Mouse (Mus musculus): ENCODE measurements around the gene Ifrd1. TPM values are rescaled to one million over a fixed set of nuclear protein-coding genes. Genes with fewer than 3 reads are reported as not detected.
"Not testable (repeated sequence)": the region's sequence is repeated elsewhere in the genome, so short reads cannot be mapped to it uniquely, and the experiment has no call there.

The Ifrd1 gene
- polyA plus RNA-seq, 1 experiment from 2014 or later: 201 TPM

- no peak for DNase-seq
- H3K9ac ChIP-seq (replicated peaks; ENCODE audit: low read length): no peak overlapping the region
- no peak for ATAC-seq (ENCODE audit: low FRiP score, low TSS enrichment)
- H3K9me3 ChIP-seq (ENCODE audit: control insufficient read depth, low read length): no peaks in the 10 kb centered on the region
- WGBS: 90% methylated on average over 9 of the region's 9 CpGs
- H3K27me3 ChIP-seq (ENCODE audit: control insufficient read depth, insufficient read depth, low read length): no peaks in the 10 kb centered on the region
- no peak overlapping the region for H3K4me2 ChIP-seq (ENCODE audit: low read length)
- H3K4me1 ChIP-seq (ENCODE audit: control insufficient read depth, insufficient read depth, low read length): no peaks in the 10 kb centered on the region
- peaks cover 18% of the 10 kb centered on the region for H3K36me3 ChIP-seq (ENCODE audit: control insufficient read depth, insufficient read depth, low read length)
- no peak overlapping the region for H3K4me3 ChIP-seq (replicated peaks; ENCODE audit: low read depth, low read length)
- H3K27ac ChIP-seq (replicated peaks; ENCODE audit: low read depth, low read length): no peak overlapping the region
Measured at GRCm38 (mm10) chr12:40198427-40198826, 49.9 kb downstream of the Ifrd1 start.

- H3K9ac ChIP-seq (replicated peaks; ENCODE audit: low read length): no peak overlapping the region
- H3K4me3 ChIP-seq (replicated peaks; ENCODE audit: low read depth, low read length): no peak overlapping the region
- no peaks in the 10 kb centered on the region for H3K27me3 ChIP-seq (ENCODE audit: control insufficient read depth, insufficient read depth, low read length)
- H3K36me3 ChIP-seq (ENCODE audit: control insufficient read depth, insufficient read depth, low read length): peaks cover 15% of the 10 kb centered on the region
- H3K4me1 ChIP-seq (ENCODE audit: control insufficient read depth, insufficient read depth, low read length): no peaks in the 10 kb centered on the region
- H3K27ac ChIP-seq (replicated peaks; ENCODE audit: low read depth, low read length): no peak overlapping the region
- DNase-seq (no peak), ATAC-seq (ENCODE audit: low FRiP score, low TSS enrichment) (no peak)
- WGBS: 94% methylated on average over 5 of the region's 5 CpGs
- H3K9me3 ChIP-seq (ENCODE audit: control insufficient read depth, low read length): no peaks in the 10 kb centered on the region
- H3K4me2 ChIP-seq (ENCODE audit: low read length): no peak overlapping the region
Measured at GRCm38 (mm10) chr12:40198019-40198418, 50.3 kb downstream of the Ifrd1 start.

GRCm38 (mm10) chr12:40197511-40197910 lies 50.8 kb downstream of the Ifrd1 start:
- Histone ChIP-seq H3K4me3 (replicated peaks; ENCODE audit: low read depth, low read length) (no peak overlapping the region), H3K4me2 (ENCODE audit: low read length) (no peak overlapping the region), H3K27me3 (ENCODE audit: control insufficient read depth, insufficient read depth, low read length) (no peaks in the 10 kb centered on the region), H3K4me1 (ENCODE audit: control insufficient read depth, insufficient read depth, low read length) (no peaks in the 10 kb centered on the region), H3K36me3 (ENCODE audit: control insufficient read depth, insufficient read depth, low read length) (peaks cover 11% of the 10 kb centered on the region), H3K9me3 (ENCODE audit: control insufficient read depth, low read length) (no peaks in the 10 kb centered on the region), H3K9ac (replicated peaks; ENCODE audit: low read length) (no peak overlapping the region), H3K27ac (replicated peaks; ENCODE audit: low read depth, low read length) (no peak overlapping the region)
- no peak for DNase-seq
- ATAC-seq (ENCODE audit: low FRiP score, low TSS enrichment): no peak

- Histone ChIP-seq H3K27ac (replicated peaks; ENCODE audit: low read depth, low read length) (no peak overlapping the region), H3K36me3 (ENCODE audit: control insufficient read depth, insufficient read depth, low read length) (no peaks in the 10 kb centered on the region), H3K27me3 (ENCODE audit: control insufficient read depth, insufficient read depth, low read length) (no peaks in the 10 kb centered on the region), H3K4me2 (ENCODE audit: low read length) (no peak overlapping the region), H3K4me1 (ENCODE audit: control insufficient read depth, insufficient read depth, low read length) (no peaks in the 10 kb centered on the region), H3K9me3 (ENCODE audit: control insufficient read depth, low read length) (0 out of 2 replicates have a peak, but pooled peaks cover 5% of the 10 kb centered on the region), H3K9ac (replicated peaks; ENCODE audit: low read length) (no peak overlapping the region), H3K4me3 (replicated peaks; ENCODE audit: low read depth, low read length) (no peak overlapping the region)
- 95% methylated on average over 3 of the region's 3 CpGs for WGBS
- DNase-seq: no peak
- no peak for ATAC-seq (ENCODE audit: low FRiP score, low TSS enrichment)
Measured at GRCm38 (mm10) chr12:40185474-40185873, 62.8 kb downstream of the Ifrd1 start.

- H3K4me3 ChIP-seq (replicated peaks; ENCODE audit: low read depth, low read length): no peak overlapping the region
- no peak for DNase-seq
- peaks cover 5% of the 10 kb centered on the region; the same call in 1 of the 2 replicates for H3K9me3 ChIP-seq (ENCODE audit: control insufficient read depth, low read length)
- no peak overlapping the region for H3K27ac ChIP-seq (replicated peaks; ENCODE audit: low read depth, low read length)
- no peak overlapping the region for H3K9ac ChIP-seq (replicated peaks; ENCODE audit: low read length)
- 67% methylated on average over 6 of the region's 6 CpGs for WGBS
- no peaks in the 10 kb centered on the region for H3K4me1 ChIP-seq (ENCODE audit: control insufficient read depth, insufficient read depth, low read length)
- H3K36me3 ChIP-seq (ENCODE audit: control insufficient read depth, insufficient read depth, low read length): no peaks in the 10 kb centered on the region
- H3K4me2 ChIP-seq (ENCODE audit: low read length): no peak overlapping the region
- no peaks in the 10 kb centered on the region for H3K27me3 ChIP-seq (ENCODE audit: control insufficient read depth, insufficient read depth, low read length)
- no peak for ATAC-seq (ENCODE audit: low FRiP score, low TSS enrichment)
Measured at GRCm38 (mm10) chr12:40177089-40177488, 71.2 kb downstream of the Ifrd1 start.

GRCm38 (mm10) chr12:40176158-40176557 lies 72.1 kb downstream of the Ifrd1 start:
- Histone ChIP-seq H3K36me3 (ENCODE audit: control insufficient read depth, insufficient read depth, low read length) (no peaks in the 10 kb centered on the region), H3K4me3 (replicated peaks; ENCODE audit: low read depth, low read length) (no peak overlapping the region), H3K27me3 (ENCODE audit: control insufficient read depth, insufficient read depth, low read length) (no peaks in the 10 kb centered on the region), H3K9me3 (ENCODE audit: control insufficient read depth, low read length) (peaks cover 3% of the 10 kb centered on the region; the same call in 1 of the 2 replicates), H3K4me2 (ENCODE audit: low read length) (no peak overlapping the region), H3K4me1 (ENCODE audit: control insufficient read depth, insufficient read depth, low read length) (no peaks in the 10 kb centered on the region), H3K27ac (replicated peaks; ENCODE audit: low read depth, low read length) (no peak overlapping the region), H3K9ac (replicated peaks; ENCODE audit: low read length) (no peak overlapping the region)
- DNase-seq (no peak), ATAC-seq (ENCODE audit: low FRiP score, low TSS enrichment) (no peak)
- 67% methylated on average over 2 of the region's 2 CpGs for WGBS

- H3K4me1 ChIP-seq (ENCODE audit: control insufficient read depth, insufficient read depth, low read length); H3K27ac ChIP-seq (replicated peaks; ENCODE audit: low read depth, low read length); H3K27me3 ChIP-seq (ENCODE audit: control insufficient read depth, insufficient read depth, low read length); ATAC-seq (ENCODE audit: low FRiP score, low TSS enrichment); H3K9me3 ChIP-seq (ENCODE audit: control insufficient read depth, low read length); H3K4me3 ChIP-seq (replicated peaks; ENCODE audit: low read depth, low read length); H3K36me3 ChIP-seq (ENCODE audit: control insufficient read depth, insufficient read depth, low read length); H3K9ac ChIP-seq (replicated peaks; ENCODE audit: low read length); H3K4me2 ChIP-seq (ENCODE audit: low read length); DNase-seq: not testable (repeated sequence)
- WGBS: 61% methylated on average over 1 of the region's 1 CpGs
Measured at GRCm38 (mm10) chr12:40175171-40175570, 73.1 kb downstream of the Ifrd1 start.

- H3K4me1 ChIP-seq (ENCODE audit: control insufficient read depth, insufficient read depth, low read length): no peaks in the 10 kb centered on the region
- no peak for DNase-seq
- no peaks in the 10 kb centered on the region for H3K27me3 ChIP-seq (ENCODE audit: control insufficient read depth, insufficient read depth, low read length)
- no peak overlapping the region for H3K4me3 ChIP-seq (replicated peaks; ENCODE audit: low read depth, low read length)
- H3K9me3 ChIP-seq (ENCODE audit: control insufficient read depth, low read length): no peaks in the 10 kb centered on the region
- H3K9ac ChIP-seq (replicated peaks; ENCODE audit: low read length): no peak overlapping the region
- no peak overlapping the region for H3K4me2 ChIP-seq (ENCODE audit: low read length)
- no peaks in the 10 kb centered on the region for H3K36me3 ChIP-seq (ENCODE audit: control insufficient read depth, insufficient read depth, low read length)
- no peak for ATAC-seq (ENCODE audit: low FRiP score, low TSS enrichment)
- 85% methylated on average over 2 of the region's 2 CpGs for WGBS
- H3K27ac ChIP-seq (replicated peaks; ENCODE audit: low read depth, low read length): no peak overlapping the region
Measured at GRCm38 (mm10) chr12:40171637-40172036, 76.7 kb downstream of the Ifrd1 start.

- Histone ChIP-seq H3K27ac (replicated peaks; ENCODE audit: low read depth, low read length) (no peak overlapping the region), H3K4me1 (ENCODE audit: control insufficient read depth, insufficient read depth, low read length) (no peaks in the 10 kb centered on the region), H3K36me3 (ENCODE audit: control insufficient read depth, insufficient read depth, low read length) (no peaks in the 10 kb centered on the region), H3K9ac (replicated peaks; ENCODE audit: low read length) (no peak overlapping the region), H3K4me3 (replicated peaks; ENCODE audit: low read depth, low read length) (no peak overlapping the region), H3K27me3 (ENCODE audit: control insufficient read depth, insufficient read depth, low read length) (no peaks in the 10 kb centered on the region), H3K4me2 (ENCODE audit: low read length) (no peak overlapping the region), H3K9me3 (ENCODE audit: control insufficient read depth, low read length) (no peaks in the 10 kb centered on the region)
- DNase-seq: no peak
- ATAC-seq (ENCODE audit: low FRiP score, low TSS enrichment): no peak
- WGBS: 98% methylated on average over 1 of the region's 1 CpGs
Measured at GRCm38 (mm10) chr12:40169675-40170074, 78.6 kb downstream of the Ifrd1 start.

Data from midbrain, embryonic 14.5 days (tissue).